Mouse (Mus musculus) ES-Bruce4 (cell line): ENCODE measurements around the gene Selenoi.

Experiments used
- CTCF ChIP-seq: IDR thresholded peaks from one replicate; pipeline ENCODE4 v1.8.1; 2011; ENCODE audit warnings: low read depth, low read length
- EP300 ChIP-seq: IDR thresholded peaks from 2 replicates; pipeline ENCODE4 v1.6.1; 2011; ENCODE audit warnings: low read depth, low read length; ENCODE audit not compliant: insufficient read depth

GRCm38 (mm10) chr5:30238533-30238932 is 6.2 kb downstream of the Selenoi start:
- no peak for TF ChIP-seq EP300
- TF ChIP-seq CTCF: no peak
